Mouse (Mus musculus): ENCODE data around the gene Oog4. TPM values are rescaled to one million over a fixed set of nuclear protein-coding genes. Genes with fewer than 3 reads are reported as not detected.

Gene Oog4
- total RNA-seq (2023), result not detected

DNA sequence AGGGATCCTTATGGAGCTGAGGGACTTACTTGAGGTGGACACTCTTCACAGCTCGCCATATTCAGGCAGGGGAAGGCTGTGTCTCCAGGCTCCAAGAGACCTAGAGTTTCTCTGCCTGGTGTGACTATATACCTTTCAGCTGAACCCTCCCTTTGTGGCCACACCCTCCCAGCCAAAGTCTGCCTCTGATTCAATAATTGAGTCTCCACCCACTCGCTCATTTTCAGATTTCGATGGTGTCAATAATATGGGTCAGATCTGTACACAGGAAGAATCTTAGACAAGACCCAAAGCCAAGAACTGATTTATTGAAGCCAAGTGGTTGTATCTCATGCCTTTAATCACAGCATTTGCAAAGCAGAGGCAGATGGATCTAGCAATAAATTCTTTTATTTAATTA lies at the start of gene Oog4:
Gene Oog4 (minus strand): TSS at position 101 of the 400 bp plus-strand sequence.

DNA sequence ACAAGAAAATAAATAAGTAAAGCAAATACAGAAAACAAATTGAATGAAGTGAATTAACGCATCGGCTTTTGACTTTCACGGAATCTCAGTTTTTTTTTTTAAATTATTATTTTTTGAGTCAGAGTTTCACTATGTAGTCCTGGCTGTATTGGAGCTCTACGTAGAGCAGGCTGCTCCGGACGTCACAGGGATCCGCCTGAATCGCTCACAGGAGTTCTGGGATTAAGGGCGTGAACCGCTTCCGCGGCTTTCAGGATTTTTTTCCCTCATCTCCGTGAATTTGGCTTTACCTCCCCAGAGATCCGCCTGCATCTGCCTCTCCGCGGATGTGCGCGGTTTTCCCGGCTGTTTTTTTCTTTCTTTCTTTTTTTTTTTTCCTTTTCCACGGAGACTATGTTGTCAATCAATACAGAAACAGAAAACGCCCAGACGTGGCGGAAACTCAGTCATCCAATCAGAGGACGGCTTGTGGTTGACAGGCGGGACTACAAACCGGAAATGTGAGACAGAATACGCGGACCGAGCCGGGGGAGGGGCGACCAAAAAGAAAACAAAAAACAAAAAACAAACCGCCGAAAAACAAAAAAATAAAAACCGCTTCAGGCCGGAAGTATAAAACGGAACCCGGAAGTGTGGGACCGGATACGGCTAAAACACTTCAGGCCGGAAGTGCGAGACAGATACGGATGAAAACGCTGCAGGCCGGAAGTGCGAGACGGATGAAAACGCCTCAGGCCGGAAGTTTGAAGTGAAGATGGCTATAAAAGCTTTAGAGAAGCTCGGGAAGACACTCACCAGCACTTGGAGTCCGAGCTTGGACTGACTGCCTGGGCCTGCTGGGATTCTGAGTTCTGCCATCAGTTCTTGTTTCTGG lies 37.7 kb downstream of the Oog4 start, which contains the start of gene Pramef8:
Gene Pramef8 (plus strand): TSS at position 208 of the 874 bp plus-strand sequence.

DNA sequence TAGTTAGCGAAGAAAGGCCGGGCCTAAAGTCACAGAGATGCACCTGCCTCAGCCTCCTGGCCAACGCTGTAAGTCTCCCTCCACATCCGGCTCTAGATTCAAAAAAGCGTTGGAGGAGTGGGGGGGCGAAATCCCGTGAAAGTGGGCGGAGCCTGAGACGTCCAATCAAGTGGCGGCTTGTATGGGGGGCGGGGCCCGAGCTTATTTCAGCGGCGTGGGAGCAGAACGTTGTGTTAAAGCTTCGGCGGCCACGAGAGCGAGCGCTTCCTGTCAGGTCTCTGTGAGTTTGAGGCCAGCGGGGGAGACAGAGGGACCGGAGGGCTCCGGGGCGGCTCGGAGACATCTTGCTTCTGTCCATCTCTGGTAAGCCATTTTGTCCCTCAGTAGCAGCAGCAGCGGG lies 55.9 kb downstream of the Oog4 start, which contains the start of gene Pramel1:
Gene Pramel1 (plus strand): TSS at position 248 of the 400 bp plus-strand sequence.

Other genes starting within 250 kb of the Oog4 start
- 10 to 100 TPM; 47.1 to 49.9 TPM for gene Prdm2, start 237.3 kb downstream of the Oog4 start, total RNA-seq (2023)
- gene Pdpn, start 150.8 kb downstream of the Oog4 start, total RNA-seq (2023), result 1 to 10 TPM in 1 of 2 experiments, under 1 TPM in 1; 0.95 to 1.6 TPM
- not detected for gene Lrrc38, start 100.6 kb downstream of the Oog4 start, total RNA-seq (2023)
- not detected for gene Pramel1, start 55.9 kb downstream of the Oog4 start, total RNA-seq (2023)
- 10 to 100 TPM; 33.4 to 41.3 TPM for gene Pramef8, start 37.9 kb downstream of the Oog4 start, total RNA-seq (2023)
- not detected for gene Gm13043, start 61.0 kb upstream of the Oog4 start, total RNA-seq (2023)
- gene Gm13040, start 85.6 kb upstream of the Oog4 start, total RNA-seq (2023), result not detected
- gene BC080695, start 101.4 kb upstream of the Oog4 start, total RNA-seq (2023), result not detected
- not detected for gene Gm13057, start 101.4 kb upstream of the Oog4 start, total RNA-seq (2023)
- not detected for gene Gm13083, start 164.7 kb upstream of the Oog4 start, total RNA-seq (2023)
- gene Gm13088, start 206.9 kb upstream of the Oog4 start, total RNA-seq (2023), result not detected